Mouse (Mus musculus): ENCODE data around the gene Thap11. TPM values are rescaled to one million over a fixed set of nuclear protein-coding genes. Genes with fewer than 3 reads are reported as not detected.
A peak's percentile ranks its signal among the peaks of the same experiment; 100 is the strongest.

The Thap11 gene
- total RNA-seq, 2 experiments from 2014 or later = 6.3 to 8.3 TPM

GRCm38 (mm10) chr8:105893339-105893738 lies 38.4 kb downstream of the Thap11 start, which contains the start of gene Nrn1l:
Gene Nrn1l (plus strand): TSS chr8:105893567.
- peak; percentile 43; the same call in 1 of the 2 replicates for ATAC-seq (replicated peaks; ENCODE audit: low FRiP score, poor library complexity, severe bottlenecking)

- ATAC-seq (replicated peaks; ENCODE audit: low FRiP score, poor library complexity, severe bottlenecking) = no peak
Measured at GRCm38 (mm10) chr8:105897801-105898480, 43.0 kb downstream of the Thap11 start.

- ATAC-seq (replicated peaks; ENCODE audit: low FRiP score, poor library complexity, severe bottlenecking) = peak; percentile 93
Measured at GRCm38 (mm10) chr8:105900180-105900940, 45.4 kb downstream of the Thap11 start, which contains the start of gene Pskh1. Gene Pskh1 (plus strand): TSS chr8:105900441.

GRCm38 (mm10) chr8:105900941-105901616 lies 46.1 kb downstream of the Thap11 start:
- peak; percentile 62 for ATAC-seq (replicated peaks; ENCODE audit: low FRiP score, poor library complexity, severe bottlenecking)

Other genes with a start within 250 kb of the Thap11 start
- 16.3 and 17.6 TPM in 2 replicates for gene Ripor1, start 249.9 kb upstream of the Thap11 start, total RNA-seq (2015; ENCODE audit: low replicate concordance)
- gene Ripor1, start 249.9 kb upstream of the Thap11 start, total RNA-seq (2017; ENCODE audit: low replicate concordance) = 1.7 and 2.6 TPM in 2 replicates
- 51.6 and 81.5 TPM in 2 replicates for gene Ctcf, start 218.6 kb upstream of the Thap11 start, total RNA-seq (2015; ENCODE audit: low replicate concordance)
- gene Ctcf, start 218.6 kb upstream of the Thap11 start, total RNA-seq (2017; ENCODE audit: low replicate concordance) = 68.8 and 99.5 TPM in 2 replicates
- gene Agrp, start 217.7 kb upstream of the Thap11 start, total RNA-seq (2015; ENCODE audit: low replicate concordance) = not detected in 2 replicates
- gene Agrp, start 217.7 kb upstream of the Thap11 start, total RNA-seq (2017; ENCODE audit: low replicate concordance) = not detected in 2 replicates
- gene Carmil2, start 168.9 kb upstream of the Thap11 start, total RNA-seq (2015; ENCODE audit: low replicate concordance) = 3.1 TPM in 2 replicates
- gene Carmil2, start 168.9 kb upstream of the Thap11 start, total RNA-seq (2017; ENCODE audit: low replicate concordance) = 2.5 and 3.5 TPM in 2 replicates
- 7.1 and 12.5 TPM in 2 replicates for gene Acd, start 154.0 kb upstream of the Thap11 start, total RNA-seq (2015; ENCODE audit: low replicate concordance)
- gene Acd, start 154.0 kb upstream of the Thap11 start, total RNA-seq (2017; ENCODE audit: low replicate concordance) = 1.7 and 7.8 TPM in 2 replicates
- 2.1 TPM in 1 of 2 replicates, not detected in the other for gene Pard6a, start 154.0 kb upstream of the Thap11 start, total RNA-seq (2015; ENCODE audit: low replicate concordance)
- 0.56 and 1.5 TPM in 2 replicates for gene Pard6a, start 154.0 kb upstream of the Thap11 start, total RNA-seq (2017; ENCODE audit: low replicate concordance)
- not detected in 2 replicates for gene 4933405L10Rik, start 147.5 kb upstream of the Thap11 start, total RNA-seq (2015; ENCODE audit: low replicate concordance)
- gene 4933405L10Rik, start 147.5 kb upstream of the Thap11 start, total RNA-seq (2017; ENCODE audit: low replicate concordance) = not detected in 2 replicates
- gene Enkd1, start 146.9 kb upstream of the Thap11 start, total RNA-seq (2015; ENCODE audit: low replicate concordance) = 2.1 and 2.5 TPM in 2 replicates
- 2.7 and 7.0 TPM in 2 replicates for gene Enkd1, start 146.9 kb upstream of the Thap11 start, total RNA-seq (2017; ENCODE audit: low replicate concordance)
- gene Gfod2, start 96.5 kb upstream of the Thap11 start, total RNA-seq (2015; ENCODE audit: low replicate concordance) = 0.21 and 0.38 TPM in 2 replicates
- 0.51 TPM in 1 of 2 replicates, not detected in the other for gene Gfod2, start 96.5 kb upstream of the Thap11 start, total RNA-seq (2017; ENCODE audit: low replicate concordance)
- gene Ranbp10, start 27.8 kb upstream of the Thap11 start, total RNA-seq (2015; ENCODE audit: low replicate concordance) = 514 and 565 TPM in 2 replicates
- gene Ranbp10, start 27.8 kb upstream of the Thap11 start, total RNA-seq (2017; ENCODE audit: low replicate concordance) = 620 and 633 TPM in 2 replicates
- 1.0 and 1.2 TPM in 2 replicates for gene Tsnaxip1, start 27.4 kb upstream of the Thap11 start, total RNA-seq (2015; ENCODE audit: low replicate concordance)
- gene Tsnaxip1, start 27.4 kb upstream of the Thap11 start, total RNA-seq (2017; ENCODE audit: low replicate concordance) = 2.5 and 3.2 TPM in 2 replicates
- gene Cenpt, start 1.9 kb upstream of the Thap11 start, total RNA-seq (2015; ENCODE audit: low replicate concordance) = 13.1 and 15.9 TPM in 2 replicates
- gene Cenpt, start 1.9 kb upstream of the Thap11 start, total RNA-seq (2017; ENCODE audit: low replicate concordance) = 9.6 and 11.3 TPM in 2 replicates
- gene Nutf2, start 5.4 kb downstream of the Thap11 start, total RNA-seq (2015; ENCODE audit: low replicate concordance) = 48.1 and 55.3 TPM in 2 replicates
- gene Nutf2, start 5.4 kb downstream of the Thap11 start, total RNA-seq (2017; ENCODE audit: low replicate concordance) = 5.7 and 8.9 TPM in 2 replicates
- 4.0 and 9.2 TPM in 2 replicates for gene Edc4, start 25.7 kb downstream of the Thap11 start, total RNA-seq (2015; ENCODE audit: low replicate concordance)
- gene Edc4, start 25.7 kb downstream of the Thap11 start, total RNA-seq (2017; ENCODE audit: low replicate concordance) = 12.4 and 17.6 TPM in 2 replicates
- not detected in 2 replicates for gene Nrn1l, start 38.4 kb downstream of the Thap11 start, total RNA-seq (2015; ENCODE audit: low replicate concordance)
- not detected in 2 replicates for gene Nrn1l, start 38.4 kb downstream of the Thap11 start, total RNA-seq (2017; ENCODE audit: low replicate concordance)
- gene Pskh1, start 45.3 kb downstream of the Thap11 start, total RNA-seq (2015; ENCODE audit: low replicate concordance) = 6.3 TPM in 2 replicates
- gene Pskh1, start 45.3 kb downstream of the Thap11 start, total RNA-seq (2017; ENCODE audit: low replicate concordance) = 6.1 and 6.7 TPM in 2 replicates
- gene Ctrl, start 78.7 kb downstream of the Thap11 start, total RNA-seq (2015; ENCODE audit: low replicate concordance) = not detected in 2 replicates
- not detected in 2 replicates for gene Ctrl, start 78.7 kb downstream of the Thap11 start, total RNA-seq (2017; ENCODE audit: low replicate concordance)
- 22.9 and 51.4 TPM in 2 replicates for gene Psmb10, start 83.3 kb downstream of the Thap11 start, total RNA-seq (2015; ENCODE audit: low replicate concordance)
- gene Psmb10, start 83.3 kb downstream of the Thap11 start, total RNA-seq (2017; ENCODE audit: low replicate concordance) = 7.2 and 13.2 TPM in 2 replicates
- 1.3 TPM in 1 of 2 replicates, not detected in the other for gene Lcat, start 88.2 kb downstream of the Thap11 start, total RNA-seq (2015; ENCODE audit: low replicate concordance)
- not detected in 2 replicates for gene Lcat, start 88.2 kb downstream of the Thap11 start, total RNA-seq (2017; ENCODE audit: low replicate concordance)
- 4.0 and 7.9 TPM in 2 replicates for gene Slc12a4, start 111.0 kb downstream of the Thap11 start, total RNA-seq (2015; ENCODE audit: low replicate concordance)
- gene Slc12a4, start 111.0 kb downstream of the Thap11 start, total RNA-seq (2017; ENCODE audit: low replicate concordance) = 0.68 and 1.4 TPM in 2 replicates
- gene Dpep3, start 124.3 kb downstream of the Thap11 start, total RNA-seq (2015; ENCODE audit: low replicate concordance) = not detected in 2 replicates
- gene Dpep3, start 124.3 kb downstream of the Thap11 start, total RNA-seq (2017; ENCODE audit: low replicate concordance) = not detected in 2 replicates
- 3.7 and 6.3 TPM in 2 replicates for gene Dus2, start 136.2 kb downstream of the Thap11 start, total RNA-seq (2015; ENCODE audit: low replicate concordance)
- gene Dus2, start 136.2 kb downstream of the Thap11 start, total RNA-seq (2017; ENCODE audit: low replicate concordance) = 5.9 and 8.9 TPM in 2 replicates
- not detected in 2 replicates for gene Dpep2nb, start 150.8 kb downstream of the Thap11 start, total RNA-seq (2015; ENCODE audit: low replicate concordance)
- not detected in 2 replicates for gene Dpep2nb, start 150.8 kb downstream of the Thap11 start, total RNA-seq (2017; ENCODE audit: low replicate concordance)
- gene Ddx28, start 156.8 kb downstream of the Thap11 start, total RNA-seq (2015; ENCODE audit: low replicate concordance) = 0.77 and 1.3 TPM in 2 replicates
- gene Ddx28, start 156.8 kb downstream of the Thap11 start, total RNA-seq (2017; ENCODE audit: low replicate concordance) = 1.9 and 6.6 TPM in 2 replicates
- gene Nfatc3, start 203.7 kb downstream of the Thap11 start, total RNA-seq (2015; ENCODE audit: low replicate concordance) = 52.2 and 56.7 TPM in 2 replicates
- gene Nfatc3, start 203.7 kb downstream of the Thap11 start, total RNA-seq (2017; ENCODE audit: low replicate concordance) = 24.5 and 32.7 TPM in 2 replicates

All from erythroblast, adult 5-6 weeks (primary cell).